Mouse (Mus musculus) lung, postnatal 0 days (tissue): ENCODE measurements around the gene Elmo1. TPM values are rescaled to one million over a fixed set of nuclear protein-coding genes. Genes with fewer than 3 reads are reported as not detected.

Experiments used
- ATAC-seq: fragments of 200-750 bp; cut with Nextera tagmentation; 2 replicates; pipeline ENCODE4 v1.8.0; 2017; ENCODE audit warnings: moderate library complexity
- DNase-seq: peaks from one replicate; pipeline ENCODE4 v3.0.0-alpha.2; 2016; ENCODE audit warnings: low spot score
- H3K27ac ChIP-seq: fragments of 300-500 bp; sonication (generic); 2 replicates; pipeline ENCODE4 v1.5.1; 2014; ENCODE audit warnings: antibody characterized with exemption, mild to moderate bottlenecking, low read length, mixed read lengths
- H3K27me3 ChIP-seq: fragments of 300-500 bp; sonication (generic); replicated peaks from 2 replicates; pipeline ENCODE4 v1.6.1; 2014; ENCODE audit warnings: low read length, mixed read lengths; ENCODE audit not compliant: insufficient read depth
- H3K36me3 ChIP-seq: fragments of 300-500 bp; sonication (generic); 2 replicates; pipeline ENCODE4 v1.6.1; 2014; ENCODE audit warnings: low read length, mixed read lengths; ENCODE audit not compliant: insufficient read depth
- H3K4me1 ChIP-seq: fragments of 300-500 bp; sonication (generic); 2 replicates; pipeline ENCODE4 v1.6.1; 2014; ENCODE audit warnings: antibody characterized with exemption, low read depth, low read length, mixed read lengths; ENCODE audit not compliant: insufficient read depth
- H3K4me2 ChIP-seq: fragments of 300-500 bp; sonication (generic); replicated peaks from 2 replicates; pipeline ENCODE4 v1.6.1; 2014; ENCODE audit warnings: low read depth, mild to moderate bottlenecking, low read length, moderate library complexity, mixed read lengths
- H3K4me3 ChIP-seq: fragments of 300-500 bp; sonication (generic); 2 replicates; pipeline ENCODE4 v1.5.1; 2014; ENCODE audit warnings: low read depth, low read length
- H3K9ac ChIP-seq: fragments of 300-500 bp; sonication (generic); replicated peaks from 2 replicates; pipeline ENCODE4 v1.6.1; 2014; ENCODE audit warnings: low read depth, mild to moderate bottlenecking
- H3K9me3 ChIP-seq: fragments of 300-500 bp; sonication (generic); 2 replicates; pipeline ENCODE4 v1.6.1; 2016; ENCODE audit warnings: low read length, mixed read lengths
- CTCF ChIP-seq: IDR thresholded peaks from 2 replicates; pipeline ENCODE4 v1.5.1; 2016; ENCODE audit warnings: antibody characterized with exemption, mild to moderate bottlenecking
- EP300 ChIP-seq: IDR thresholded peaks from 2 replicates; pipeline ENCODE4 v1.6.1; 2016; ENCODE audit warnings: antibody characterized with exemption, mild to moderate bottlenecking, control low read depth
- WGBS: fragments of 180-500 bp; shearing (Covaris S2); extraction: QIAGEN DNeasy Blood & Tissue Kit; methylation state at CpG from one replicate; pipeline ENCODE4 v1.1.7; 2014; 5-methylcytosine and 5-hydroxymethylcytosine counted together
- polyA plus RNA-seq: library from polyadenylated mRNA; unstranded; fragments of >200 nt; fragmentation: Nextera tagmentation; extraction: Ambion mirVana; gene quantifications from 2 replicates; pipeline ENCODE4 v1.2.1, GENCODE M21; 2015

The Elmo1 gene
- polyA plus RNA-seq, 1 experiment from 2014 or later, result 20.8 TPM

- Histone ChIP-seq H3K27ac (peak overlapping the region; percentile 68), H3K36me3 (no peaks in the 10 kb centered on the region), H3K4me1 (peaks cover 13% of the 10 kb centered on the region; the same call in 1 of the 2 replicates), H3K9me3 (no peaks in the 10 kb centered on the region), H3K4me3 (no peak overlapping the region), H3K27me3 (no peaks in the 10 kb centered on the region), H3K4me2 (no peak overlapping the region), H3K9ac (no peak overlapping the region)
- TF ChIP-seq CTCF (no peak), EP300 (peak; percentile 23; the same call in 1 of the 2 replicates)
- peak; percentile 78 for ATAC-seq
- peak; percentile 79 for DNase-seq
- 16% methylated on average over 10 of the region's 10 CpGs for WGBS
Observed at GRCm38 (mm10) chr13:20173987-20174654, 83.7 kb downstream of the Elmo1 start.

DNA sequence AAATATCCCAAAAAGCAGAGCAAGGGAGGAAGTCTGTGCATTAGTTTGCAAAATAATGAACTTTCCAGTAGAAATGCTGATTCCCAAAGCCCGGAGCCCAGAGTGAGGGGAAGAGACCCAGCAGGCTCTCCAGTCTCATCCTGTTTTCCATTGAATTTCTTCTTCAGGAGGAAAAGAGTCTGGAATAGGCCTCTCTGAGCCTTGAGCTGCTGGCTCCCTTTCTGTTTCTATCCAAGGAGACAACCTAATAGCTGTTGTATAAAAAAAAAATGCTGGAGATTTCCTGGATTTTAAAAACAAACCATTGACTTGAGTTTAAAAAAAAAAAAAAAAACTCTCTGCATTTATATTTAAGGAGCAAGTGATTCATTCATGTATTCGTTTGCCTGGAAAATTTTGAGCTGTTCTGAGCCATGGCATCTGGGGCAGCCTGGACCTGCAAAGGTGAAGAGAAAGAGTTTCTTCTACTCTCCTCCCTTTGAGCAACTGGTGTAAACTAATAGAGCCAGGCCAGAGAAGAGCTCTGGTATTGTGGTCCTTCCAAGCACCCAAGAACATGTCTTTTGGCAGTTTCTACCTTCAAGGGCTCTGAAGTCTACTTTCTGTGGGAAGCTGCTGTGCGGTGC lies 84.4 kb downstream of the Elmo1 start:
- peak; percentile 32; the same call in 1 of the 2 replicates for ATAC-seq
- peak overlapping the region; percentile 68 for H3K27ac ChIP-seq
- H3K36me3 ChIP-seq, result no peaks in the 10 kb centered on the region
- no peak for DNase-seq
- TF ChIP-seq CTCF, result no peak
- TF ChIP-seq EP300, result no peak
- H3K27me3 ChIP-seq, result no peaks in the 10 kb centered on the region
- 43% methylated on average over 3 of the region's 3 CpGs for WGBS
- peaks cover 13% of the 10 kb centered on the region; the same call in 1 of the 2 replicates for H3K4me1 ChIP-seq
- no peak overlapping the region for H3K4me3 ChIP-seq
- H3K9me3 ChIP-seq, result no peaks in the 10 kb centered on the region
- H3K9ac ChIP-seq, result no peak overlapping the region
- no peak overlapping the region for H3K4me2 ChIP-seq

GRCm38 (mm10) chr13:20180738-20181137 lies 90.3 kb downstream of the Elmo1 start:
- Histone ChIP-seq H3K9me3 (no peaks in the 10 kb centered on the region), H3K4me2 (no peak overlapping the region), H3K4me3 (no peak overlapping the region), H3K27ac (peak overlapping the region; percentile 40; the same call in 1 of the 2 replicates), H3K4me1 (peaks cover 23% of the 10 kb centered on the region; the same call in 1 of the 2 replicates), H3K36me3 (no peaks in the 10 kb centered on the region), H3K27me3 (no peaks in the 10 kb centered on the region), H3K9ac (no peak overlapping the region)
- ATAC-seq (no peak), DNase-seq (no peak)
- TF ChIP-seq EP300 (no peak), CTCF (no peak)
- WGBS, result 72% methylated on average over 5 of the region's 5 CpGs

GRCm38 (mm10) chr13:20181321-20181720 lies 90.9 kb downstream of the Elmo1 start:
- 33% methylated on average over 4 of the region's 4 CpGs for WGBS

GRCm38 (mm10) chr13:20182239-20182825 lies 91.9 kb downstream of the Elmo1 start:
- peak overlapping the region; percentile 27; the same call in 1 of the 2 replicates for H3K27ac ChIP-seq
- H3K36me3 ChIP-seq, result no peaks in the 10 kb centered on the region
- ATAC-seq (peak; percentile 66), DNase-seq (peak; percentile 75)
- H3K27me3 ChIP-seq, result no peaks in the 10 kb centered on the region
- H3K4me3 ChIP-seq, result no peak overlapping the region
- no peak overlapping the region for H3K4me2 ChIP-seq
- WGBS, result 63% methylated on average over 6 of the region's 6 CpGs
- H3K4me1 ChIP-seq, result peaks cover 23% of the 10 kb centered on the region; the same call in 1 of the 2 replicates
- no peak overlapping the region for H3K9ac ChIP-seq
- no peaks in the 10 kb centered on the region for H3K9me3 ChIP-seq
- TF ChIP-seq EP300 (no peak), CTCF (no peak)

More at GRCm38 (mm10) chr13:20181321-20181720, 90.9 kb downstream of the Elmo1 start:
- Histone ChIP-seq H3K27me3 (no peaks in the 10 kb centered on the region), H3K4me2 (no peak overlapping the region), H3K36me3 (no peaks in the 10 kb centered on the region), H3K9ac (no peak overlapping the region), H3K4me1 (peaks cover 23% of the 10 kb centered on the region; the same call in 1 of the 2 replicates), H3K27ac (peak overlapping the region; percentile 40; the same call in 1 of the 2 replicates), H3K4me3 (no peak overlapping the region), H3K9me3 (no peaks in the 10 kb centered on the region)
- TF ChIP-seq EP300, result no peak
- TF ChIP-seq CTCF, result no peak
- DNase-seq (peak; percentile 63), ATAC-seq (peak; percentile 34)
